Mouse (Mus musculus) gastrocnemius, adult 8-10 months (tissue): Measurements from ENCODE around the gene Mast1. TPM values are rescaled to one million over a fixed set of nuclear protein-coding genes. Genes with fewer than 3 reads are reported as not detected.
A peak's percentile ranks its signal among the peaks of the same experiment; 100 is the strongest.
"Not testable (repeated sequence)": the region's sequence is repeated elsewhere in the genome, so short reads cannot be mapped to it uniquely, and the experiment has no call there.

Source experiments
- DNase-seq, 2 experiments: peaks; one replicate each; pipeline ENCODE4 v3.0.0; 2022; ENCODE audit warnings: low spot score in 2 of 2
- total RNA-seq, 4 experiments: library from RNA; stranded (reverse); gene quantifications; 2 replicates each; pipeline ENCODE4 v1.2.4; 2022

Mast1 gene
- total RNA-seq, 4 experiments from 2014 or later, result 0.07 TPM; not detected in 3

DNA sequence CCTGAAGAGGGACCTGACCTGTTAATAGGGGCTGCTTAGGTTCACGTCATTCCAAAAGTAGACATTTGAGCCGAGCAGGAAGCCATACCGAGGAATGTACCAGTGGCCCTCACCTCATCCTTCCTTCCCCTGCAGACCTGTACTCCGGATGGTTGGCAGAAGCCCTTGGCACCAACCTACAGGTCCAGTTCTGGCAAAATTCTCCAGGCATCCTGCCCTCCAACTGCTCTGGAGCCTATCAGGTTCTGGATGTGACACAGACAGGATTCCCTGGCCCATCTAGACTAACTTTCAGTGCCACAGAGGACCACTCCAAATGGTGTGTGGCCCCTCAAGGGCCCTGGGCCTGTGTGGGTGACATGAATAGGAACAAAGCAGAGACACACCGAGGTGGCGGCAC lies 26.6 kb downstream of the Mast1 start:
- no peak for DNase-seq

DNA sequence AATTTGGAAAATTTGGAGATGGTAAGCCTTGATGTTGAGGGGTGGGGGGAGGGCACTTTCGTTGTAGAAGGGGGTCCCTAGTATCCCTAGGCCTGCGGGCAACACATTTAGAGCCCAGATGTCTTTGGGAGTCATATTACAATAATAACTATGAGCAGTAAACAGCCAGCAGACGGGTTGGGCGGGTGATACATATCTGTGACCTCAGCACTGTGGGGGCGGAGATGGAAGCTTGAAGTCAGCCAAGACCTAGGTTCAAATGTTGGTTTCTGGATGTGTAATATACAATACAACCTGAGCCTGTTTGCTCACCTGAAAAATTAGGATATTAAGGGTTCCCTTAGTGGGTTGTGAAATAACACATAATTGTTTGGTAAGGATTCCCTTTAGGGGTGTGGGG lies 27.2 kb downstream of the Mast1 start:
- DNase-seq, result no peak

GRCm38 (mm10) chr8:84909162-84909767 lies 27.9 kb downstream of the Mast1 start:
- no peak for DNase-seq

GRCm38 (mm10) chr8:84908421-84909161 lies 28.6 kb downstream of the Mast1 start, which contains the start of gene Dnase2a:
TSS of gene Dnase2a (plus strand) at chr8:84908560.
- DNase-seq, result peak; percentile 96 to 98

GRCm38 (mm10) chr8:84907979-84908378 lies 29.2 kb downstream of the Mast1 start:
- DNase-seq, result not testable (repeated sequence)

DNA sequence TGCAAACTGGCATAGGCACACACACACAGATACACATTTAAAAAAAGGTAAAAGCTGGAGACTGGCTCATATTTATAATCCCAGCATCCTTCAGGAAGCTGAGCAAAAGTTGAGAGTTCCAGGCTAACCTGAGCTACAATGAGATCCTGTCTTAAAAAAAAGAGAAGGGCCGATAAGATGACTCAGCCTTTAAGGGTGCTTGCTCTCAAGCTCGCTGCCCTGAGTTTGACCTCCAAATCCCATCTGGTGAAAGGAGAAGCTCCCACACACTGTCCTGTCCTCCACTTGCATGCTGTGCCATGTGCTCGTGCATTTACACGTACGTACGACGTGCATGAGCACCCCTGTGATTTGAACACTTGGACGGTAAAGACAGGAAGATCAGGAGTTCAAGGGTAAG lies 29.7 kb downstream of the Mast1 start:
- no peak for DNase-seq

GRCm38 (mm10) chr8:84907037-84907436 lies 30.1 kb downstream of the Mast1 start:
- no peak for DNase-seq

GRCm38 (mm10) chr8:84904351-84904750 lies 32.8 kb downstream of the Mast1 start:
- DNase-seq, result no peak

DNA sequence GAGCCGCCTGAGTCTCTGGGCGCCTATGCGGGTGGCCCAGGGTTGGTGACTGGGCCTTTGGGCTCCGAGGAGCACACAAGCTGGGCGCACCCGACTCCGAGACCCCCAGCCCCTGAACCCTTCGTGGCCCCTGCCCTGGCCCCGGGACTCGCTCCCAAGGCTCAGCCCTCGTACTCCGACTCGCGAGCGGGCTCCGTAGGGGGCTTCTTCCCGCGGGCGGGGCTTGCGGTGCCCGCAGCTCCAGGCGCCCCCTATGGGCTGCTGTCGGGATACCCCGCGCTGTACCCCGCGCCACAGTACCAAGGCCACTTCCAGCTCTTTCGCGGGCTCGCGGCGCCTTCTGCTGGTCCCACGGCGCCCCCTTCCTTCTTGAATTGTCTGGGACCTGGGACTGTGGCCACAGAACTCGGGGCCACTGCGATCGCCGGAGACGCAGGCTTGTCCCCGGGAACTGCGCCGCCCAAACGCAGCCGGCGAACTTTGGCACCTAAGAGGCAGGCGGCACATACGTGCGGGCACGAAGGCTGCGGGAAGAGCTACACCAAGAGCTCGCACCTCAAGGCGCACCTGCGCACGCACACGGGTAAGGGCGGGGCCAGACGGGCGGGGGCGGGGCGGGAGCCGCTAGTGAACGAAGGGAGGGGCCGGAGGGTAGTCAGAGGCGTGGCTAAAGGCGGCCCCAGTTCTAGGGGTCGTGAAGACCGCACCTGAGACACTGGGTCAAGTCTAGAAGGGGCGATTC lies 34.1 kb downstream of the Mast1 start:
- peak; percentile 90 to 92 for DNase-seq

GRCm38 (mm10) chr8:84902367-84902919 lies 34.7 kb downstream of the Mast1 start:
- DNase-seq, result no peak

DNA sequence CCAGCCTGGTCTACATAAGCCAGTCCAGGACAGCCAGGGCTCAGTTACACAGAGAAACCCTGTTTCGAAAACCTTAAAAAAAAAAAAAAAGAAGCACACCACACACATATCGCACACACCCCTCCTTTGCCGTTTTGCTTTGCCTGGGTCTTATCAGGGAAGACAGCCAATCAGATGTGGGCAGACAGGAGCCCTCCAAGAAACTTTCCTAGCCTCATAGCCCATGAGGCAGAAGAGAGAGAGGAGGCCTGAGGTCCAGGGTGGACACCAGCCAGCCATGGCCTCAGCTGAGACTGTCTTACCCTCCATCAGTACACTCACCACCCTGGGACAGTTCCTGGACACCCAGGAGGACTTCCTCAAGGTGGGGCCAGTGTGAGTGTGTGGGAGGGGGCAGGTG lies 35.4 kb downstream of the Mast1 start, which contains the start of gene Klf1:
Gene Klf1, plus strand, starts transcription at position 177 of the 400 bp plus-strand sequence.
- DNase-seq, result no peak

GRCm38 (mm10) chr8:84901071-84901470 lies 36.1 kb downstream of the Mast1 start:
- DNase-seq, result no peak

- DNase-seq, result no peak
Measured at GRCm38 (mm10) chr8:84895963-84896362, 41.2 kb downstream of the Mast1 start.

DNA sequence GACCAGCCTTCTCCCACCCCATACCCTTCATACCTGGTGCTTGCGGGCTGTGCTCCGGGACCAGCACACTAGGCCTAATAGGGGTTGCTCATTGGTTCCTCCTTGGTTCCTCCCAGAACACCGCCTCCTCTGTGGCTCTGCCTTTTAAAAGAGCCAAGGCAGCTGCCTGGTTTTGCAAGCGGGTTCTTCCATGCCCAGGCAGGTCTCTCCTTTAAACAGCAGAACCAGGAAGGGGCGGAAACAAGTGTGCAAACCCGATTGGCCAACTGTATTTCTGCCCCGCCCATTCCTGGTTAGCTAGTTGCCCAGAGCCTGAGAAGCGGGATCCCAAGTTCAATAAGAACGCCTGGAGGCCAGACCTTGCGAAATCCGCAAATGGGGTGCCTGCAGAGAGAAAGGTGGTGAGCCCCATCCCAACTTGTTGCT lies 43.4 kb downstream of the Mast1 start, which contains the start of gene Gcdh:
Gene Gcdh, minus strand, starts transcription at position 213 of the 426 bp plus-strand sequence.
- DNase-seq, result peak; percentile 81 to 89

- no peak for DNase-seq
Measured at GRCm38 (mm10) chr8:84892993-84893708, 44.0 kb downstream of the Mast1 start.

DNA sequence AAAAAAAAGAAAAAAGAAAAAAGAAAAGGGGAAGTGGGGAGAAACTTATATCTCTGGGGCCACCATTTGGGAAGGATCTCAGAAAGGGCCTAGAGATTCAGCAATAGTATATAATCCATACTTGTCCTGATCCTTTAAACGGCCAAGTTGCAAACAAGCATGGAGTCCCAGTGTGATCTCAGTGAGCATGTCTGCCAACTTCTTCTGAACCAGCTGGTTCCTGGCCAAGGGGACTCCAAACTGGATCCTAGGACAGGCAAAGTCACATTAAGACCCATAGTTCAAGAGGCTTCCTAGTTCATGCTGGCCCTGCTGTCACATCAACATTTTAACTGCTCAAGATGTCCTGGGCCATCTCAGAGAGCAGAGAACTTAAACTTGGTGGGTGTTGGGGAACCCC lies 48.0 kb downstream of the Mast1 start:
- no peak for DNase-seq

DNA sequence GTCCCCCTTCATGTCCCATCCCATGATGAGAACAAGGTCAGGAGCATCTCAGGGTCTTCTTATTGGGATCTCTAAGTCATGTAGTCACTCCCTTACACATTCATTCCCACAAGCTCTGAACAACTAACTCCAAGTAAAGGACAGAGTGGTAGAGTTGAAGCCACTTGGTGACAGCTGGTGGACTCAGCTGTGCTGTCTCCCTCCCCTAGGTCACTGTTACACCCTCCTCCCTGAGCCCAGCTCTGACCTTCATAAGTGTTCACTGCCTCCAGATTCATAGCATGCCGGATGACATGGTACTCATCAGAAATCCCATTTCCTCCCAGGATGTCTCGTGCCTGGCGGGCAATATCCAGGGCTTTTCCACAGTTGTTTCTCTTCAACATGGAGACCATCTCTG lies 48.9 kb downstream of the Mast1 start:
- no peak for DNase-seq

- DNase-seq, result no peak
Measured at GRCm38 (mm10) chr8:84884728-84885127, 52.4 kb downstream of the Mast1 start.

- DNase-seq, result no peak
Measured at GRCm38 (mm10) chr8:84878915-84879314, 58.2 kb downstream of the Mast1 start.

DNA sequence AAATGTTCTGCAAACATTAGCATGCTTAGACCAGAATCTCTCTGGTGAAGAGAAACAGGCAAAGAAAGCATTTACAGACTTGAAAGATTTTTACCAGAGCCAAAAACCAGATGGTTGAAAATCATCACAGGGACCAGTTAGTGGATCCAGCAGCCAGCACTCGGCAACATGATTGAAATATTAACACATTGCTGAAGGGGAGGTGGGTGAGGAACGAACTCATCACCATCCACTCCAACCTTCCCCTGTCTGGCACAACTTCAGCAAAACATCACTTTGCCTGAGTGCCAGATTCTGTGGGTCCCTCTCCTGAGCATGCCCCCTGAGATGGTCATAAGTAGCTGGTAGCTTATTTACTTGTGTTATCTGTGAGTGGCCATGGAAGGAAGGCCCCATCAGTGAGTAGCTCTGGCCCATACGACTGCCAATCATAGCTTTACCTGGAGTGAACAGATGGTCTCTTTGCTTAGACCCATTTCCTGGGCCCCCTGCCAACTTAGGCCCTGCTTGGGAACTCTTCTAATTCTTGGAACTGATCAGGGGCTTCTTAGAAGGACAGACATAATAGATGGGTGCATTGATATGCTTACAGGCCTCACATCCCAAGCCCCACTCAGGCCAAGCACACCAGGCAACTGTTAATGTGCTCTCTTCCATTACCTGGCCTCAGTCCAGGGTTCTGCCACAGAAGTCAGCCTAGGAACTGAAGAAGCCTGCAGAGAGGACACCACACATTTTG lies 59.7 kb downstream of the Mast1 start:
- no peak for DNase-seq
